Mouse (Mus musculus): ENCODE results near the gene Enox1.

Gene Enox1

GRCm38 (mm10) chr14:77275607-77276006, 119.0 kb downstream of the Enox1 start:
- no peak for DNase-seq (ENCODE audit: low spot score)

- no peak for DNase-seq (ENCODE audit: low spot score)
Observed at GRCm38 (mm10) chr14:77279143-77279542, 122.6 kb downstream of the Enox1 start.

GRCm38 (mm10) chr14:77280454-77280853, 123.9 kb downstream of the Enox1 start:
- DNase-seq (ENCODE audit: low spot score), result no peak

- DNase-seq (ENCODE audit: low spot score), result no peak
Observed at GRCm38 (mm10) chr14:77280893-77281292, 124.3 kb downstream of the Enox1 start.

GRCm38 (mm10) chr14:77283939-77284338, 127.4 kb downstream of the Enox1 start:
- DNase-seq (ENCODE audit: low spot score), result no peak

- DNase-seq (ENCODE audit: low spot score), result no peak
Observed at GRCm38 (mm10) chr14:77285453-77285852, 128.9 kb downstream of the Enox1 start.

- no peak for DNase-seq (ENCODE audit: low spot score)
Observed at GRCm38 (mm10) chr14:77291756-77292155, 135.2 kb downstream of the Enox1 start.

GRCm38 (mm10) chr14:77297039-77297438, 140.5 kb downstream of the Enox1 start:
- no peak for DNase-seq (ENCODE audit: low spot score)

GRCm38 (mm10) chr14:77298327-77298726, 141.8 kb downstream of the Enox1 start:
- no peak for DNase-seq (ENCODE audit: low spot score)

GRCm38 (mm10) chr14:77309571-77309970, 153.0 kb downstream of the Enox1 start:
- DNase-seq (ENCODE audit: low spot score), result no peak

GRCm38 (mm10) chr14:77311456-77311855, 154.9 kb downstream of the Enox1 start:
- DNase-seq (ENCODE audit: low spot score), result no peak

- DNase-seq (ENCODE audit: low spot score), result no peak
Observed at GRCm38 (mm10) chr14:77319396-77319795, 162.8 kb downstream of the Enox1 start.

- DNase-seq (ENCODE audit: low spot score), result no peak
Observed at GRCm38 (mm10) chr14:77324348-77324747, 167.8 kb downstream of the Enox1 start.

GRCm38 (mm10) chr14:77327693-77328092, 171.1 kb downstream of the Enox1 start:
- DNase-seq (ENCODE audit: low spot score), result no peak

GRCm38 (mm10) chr14:77329791-77330190, 173.2 kb downstream of the Enox1 start:
- no peak for DNase-seq (ENCODE audit: low spot score)

GRCm38 (mm10) chr14:77343662-77344340, 187.2 kb downstream of the Enox1 start:
- no peak for DNase-seq (ENCODE audit: low spot score)

- DNase-seq (ENCODE audit: low spot score), result no peak
Observed at GRCm38 (mm10) chr14:77346296-77346695, 189.7 kb downstream of the Enox1 start.

- DNase-seq (ENCODE audit: low spot score), result no peak
Observed at GRCm38 (mm10) chr14:77351803-77352352, 195.3 kb downstream of the Enox1 start.

GRCm38 (mm10) chr14:77362662-77363061, 206.1 kb downstream of the Enox1 start:
- no peak for DNase-seq (ENCODE audit: low spot score)

- DNase-seq (ENCODE audit: low spot score), result no peak
Observed at GRCm38 (mm10) chr14:77368411-77368810, 211.8 kb downstream of the Enox1 start.

GRCm38 (mm10) chr14:77369070-77369469, 212.5 kb downstream of the Enox1 start:
- no peak for DNase-seq (ENCODE audit: low spot score)

- no peak for DNase-seq (ENCODE audit: low spot score)
Observed at GRCm38 (mm10) chr14:77370521-77370920, 214.0 kb downstream of the Enox1 start.

GRCm38 (mm10) chr14:77371977-77372376, 215.4 kb downstream of the Enox1 start:
- no peak for DNase-seq (ENCODE audit: low spot score)

- DNase-seq (ENCODE audit: low spot score), result no peak
Observed at GRCm38 (mm10) chr14:77373119-77373518, 216.6 kb downstream of the Enox1 start.

Measured in layer of hippocampus, adult 9-10 months (tissue).